Mouse (Mus musculus): Measurements from ENCODE around the gene Sipa1l1. TPM values are rescaled to one million over a fixed set of nuclear protein-coding genes. Genes with fewer than 3 reads are reported as not detected.
A peak's percentile ranks its signal among the peaks of the same experiment; 100 is the strongest.

Gene Sipa1l1
- polyA plus RNA-seq, 1 experiment = 50.5 TPM

GRCm38 (mm10) chr12:82148328-82148930 is 20.7 kb upstream of the Sipa1l1 start:
- WGBS = 31% methylated on average over 8 of the region's 8 CpGs

GRCm38 (mm10) chr12:82151019-82151418 is 18.1 kb upstream of the Sipa1l1 start:
- Histone ChIP-seq H3K4me1 (ENCODE audit: control insufficient read depth, insufficient read depth, low read length) (peaks cover 6% of the 10 kb centered on the region), H3K27ac (ENCODE audit: insufficient read depth, low read depth, low read length) (no peak overlapping the region), H3K4me3 (ENCODE audit: insufficient read depth, low read depth, low read length) (no peak overlapping the region)
- 77% methylated on average over 2 of the region's 2 CpGs for WGBS
- TF ChIP-seq CTCF (IDR thresholded peaks at IDR 0.05; ENCODE audit: insufficient read depth, low read depth, low read length) = no peak
- no peak for TF ChIP-seq POLR2A (IDR thresholded peaks at IDR 0.05; ENCODE audit: insufficient read depth, low read depth, low read length)

More at GRCm38 (mm10) chr12:82148328-82148930, 20.7 kb upstream of the Sipa1l1 start:
- H3K4me3 ChIP-seq (ENCODE audit: insufficient read depth, low read depth, low read length) = no peak overlapping the region
- no peak overlapping the region for H3K27ac ChIP-seq (ENCODE audit: insufficient read depth, low read depth, low read length)
- H3K4me1 ChIP-seq (ENCODE audit: control insufficient read depth, insufficient read depth, low read length) = peaks cover 8% of the 10 kb centered on the region
- TF ChIP-seq CTCF (IDR thresholded peaks at IDR 0.05; ENCODE audit: insufficient read depth, low read depth, low read length) (no peak), POLR2A (IDR thresholded peaks at IDR 0.05; ENCODE audit: insufficient read depth, low read depth, low read length) (no peak)

GRCm38 (mm10) chr12:82154527-82154926 is 14.6 kb upstream of the Sipa1l1 start:
- Histone ChIP-seq H3K27ac (ENCODE audit: insufficient read depth, low read depth, low read length) (no peak overlapping the region), H3K4me3 (ENCODE audit: insufficient read depth, low read depth, low read length) (no peak overlapping the region), H3K4me1 (ENCODE audit: control insufficient read depth, insufficient read depth, low read length) (no peaks in the 10 kb centered on the region)
- TF ChIP-seq POLR2A (IDR thresholded peaks at IDR 0.05; ENCODE audit: insufficient read depth, low read depth, low read length) = no peak
- TF ChIP-seq CTCF (IDR thresholded peaks at IDR 0.05; ENCODE audit: insufficient read depth, low read depth, low read length) = no peak
- 75% methylated on average over 4 of the region's 4 CpGs for WGBS

- WGBS = 85% methylated on average over 16 of the region's 16 CpGs
Observed at GRCm38 (mm10) chr12:82158516-82158915, 10.6 kb upstream of the Sipa1l1 start.

GRCm38 (mm10) chr12:82159372-82159771 is 9.7 kb upstream of the Sipa1l1 start:
- TF ChIP-seq CTCF (IDR thresholded peaks at IDR 0.05; ENCODE audit: insufficient read depth, low read depth, low read length) = no peak
- TF ChIP-seq POLR2A (IDR thresholded peaks at IDR 0.05; ENCODE audit: insufficient read depth, low read depth, low read length) = no peak

More at GRCm38 (mm10) chr12:82158516-82158915, 10.6 kb upstream of the Sipa1l1 start:
- Histone ChIP-seq H3K4me3 (ENCODE audit: insufficient read depth, low read depth, low read length) (no peak overlapping the region), H3K27ac (ENCODE audit: insufficient read depth, low read depth, low read length) (no peak overlapping the region), H3K4me1 (ENCODE audit: control insufficient read depth, insufficient read depth, low read length) (no peaks in the 10 kb centered on the region)
- no peak for TF ChIP-seq POLR2A (IDR thresholded peaks at IDR 0.05; ENCODE audit: insufficient read depth, low read depth, low read length)
- no peak for TF ChIP-seq CTCF (IDR thresholded peaks at IDR 0.05; ENCODE audit: insufficient read depth, low read depth, low read length)

DNA sequence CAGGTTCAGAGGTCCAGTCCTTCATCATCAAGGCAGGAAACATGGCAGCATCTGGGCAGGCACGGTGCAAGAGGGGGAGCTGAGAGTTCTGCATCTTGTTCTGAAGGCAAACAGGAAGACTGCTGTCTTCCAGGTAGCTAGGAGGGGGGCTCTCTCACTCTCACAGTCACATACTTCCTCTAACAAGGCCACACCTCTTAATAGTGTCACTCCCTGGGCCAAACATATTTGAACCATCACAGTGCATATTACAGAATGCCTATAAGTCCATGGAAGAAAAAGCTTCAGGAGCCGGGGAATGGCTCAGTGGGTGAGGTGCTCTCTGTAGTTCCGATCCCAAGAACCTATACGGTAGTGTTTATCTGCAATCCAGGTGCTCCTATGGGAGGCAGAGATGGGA is 3.5 kb upstream of the Sipa1l1 start:
- Histone ChIP-seq H3K4me1 (ENCODE audit: control insufficient read depth, insufficient read depth, low read length) (no peaks in the 10 kb centered on the region), H3K4me3 (ENCODE audit: insufficient read depth, low read depth, low read length) (no peak overlapping the region), H3K27ac (ENCODE audit: insufficient read depth, low read depth, low read length) (no peak overlapping the region)
- TF ChIP-seq CTCF (IDR thresholded peaks at IDR 0.05; ENCODE audit: insufficient read depth, low read depth, low read length) (no peak), POLR2A (IDR thresholded peaks at IDR 0.05; ENCODE audit: insufficient read depth, low read depth, low read length) (no peak)
- WGBS = 85% methylated on average over 4 of the region's 4 CpGs

More at GRCm38 (mm10) chr12:82159372-82159771, 9.7 kb upstream of the Sipa1l1 start:
- WGBS = 98% methylated on average over 3 of the region's 3 CpGs
- no peak overlapping the region for H3K4me3 ChIP-seq (ENCODE audit: insufficient read depth, low read depth, low read length)
- no peaks in the 10 kb centered on the region for H3K4me1 ChIP-seq (ENCODE audit: control insufficient read depth, insufficient read depth, low read length)
- no peak overlapping the region for H3K27ac ChIP-seq (ENCODE audit: insufficient read depth, low read depth, low read length)

DNA sequence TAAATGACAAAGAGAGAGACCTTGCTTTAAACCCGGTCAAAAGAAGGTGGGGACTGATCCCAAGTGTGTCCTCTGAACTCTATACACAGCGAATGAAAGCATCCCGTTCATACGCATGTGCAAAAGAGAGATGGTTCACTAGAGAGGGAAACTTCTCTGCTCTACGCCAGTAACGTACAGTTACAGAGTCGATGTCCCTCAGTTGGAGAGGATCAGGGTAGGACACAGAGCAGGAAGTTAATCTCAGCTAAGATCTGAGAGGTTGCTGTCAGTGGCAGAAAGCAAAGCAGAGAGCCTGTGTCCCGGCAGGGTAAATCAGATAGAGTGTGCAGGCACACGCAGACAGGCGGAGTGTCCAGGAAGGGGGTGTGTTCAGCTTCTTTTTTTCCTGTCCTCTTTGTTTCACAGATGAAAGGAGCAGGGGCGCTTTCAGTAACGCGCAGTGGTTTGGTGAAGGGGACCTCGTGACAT is 3.0 kb upstream of the Sipa1l1 start:
- WGBS = 36% methylated on average over 14 of the region's 14 CpGs
- H3K4me3 ChIP-seq (ENCODE audit: insufficient read depth, low read depth, low read length) = no peak overlapping the region

DNA sequence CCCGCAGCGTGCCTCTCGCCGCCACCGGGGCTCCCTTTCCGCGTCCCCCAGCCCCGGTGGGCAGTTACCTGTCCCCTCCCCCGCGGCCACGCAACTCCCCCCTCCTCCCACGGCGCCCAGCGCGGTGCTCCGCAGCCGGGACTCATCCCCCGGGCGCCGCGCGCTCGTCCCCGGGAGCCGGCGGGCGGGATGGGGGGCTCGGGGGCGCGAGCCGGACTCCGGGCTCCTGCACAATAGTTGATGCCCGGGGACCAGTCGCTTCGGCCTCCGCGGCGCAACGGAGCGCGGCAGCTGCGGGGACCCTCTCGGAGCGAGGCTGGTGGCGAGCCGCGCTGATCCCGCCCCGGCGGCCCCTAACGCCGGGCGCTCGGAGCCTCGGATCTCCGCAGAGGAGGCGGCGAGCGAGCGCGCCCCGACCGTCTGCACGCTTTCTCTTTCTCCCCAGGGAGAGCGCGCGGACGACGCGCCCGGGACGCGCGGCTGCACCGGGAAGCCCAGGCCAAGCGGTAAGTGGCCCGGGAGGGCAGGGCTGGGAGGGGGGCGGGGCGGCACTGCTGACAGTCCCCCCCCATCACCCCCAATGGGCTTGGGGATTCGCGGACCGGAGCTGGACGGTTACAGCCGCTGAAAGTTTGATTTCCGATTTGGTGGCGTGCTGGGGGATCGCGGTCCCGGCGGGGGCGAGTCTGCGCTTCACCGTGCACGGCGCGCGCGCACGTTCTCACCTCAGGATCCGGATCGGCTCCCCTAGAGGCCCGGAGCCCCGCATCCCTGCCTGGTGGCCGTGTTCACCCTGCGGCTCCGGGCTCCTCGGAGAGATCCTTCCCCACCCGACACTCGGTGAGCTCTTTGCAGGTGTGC is 681 bp downstream of the Sipa1l1 start:
- peaks cover 6% of the 10 kb centered on the region; the same call in 1 of the 2 replicates for H3K4me1 ChIP-seq (ENCODE audit: control insufficient read depth, insufficient read depth, low read length)
- peak overlapping the region; percentile 86 for H3K27ac ChIP-seq (ENCODE audit: insufficient read depth, low read depth, low read length)
- TF ChIP-seq CTCF (IDR thresholded peaks at IDR 0.05; ENCODE audit: insufficient read depth, low read depth, low read length) (no peak), POLR2A (IDR thresholded peaks at IDR 0.05; ENCODE audit: insufficient read depth, low read depth, low read length) (peak; percentile 42)
- peak overlapping the region; percentile 89 for H3K4me3 ChIP-seq (ENCODE audit: insufficient read depth, low read depth, low read length)
- 2% methylated on average over 94 of the region's 109 CpGs for WGBS

More for the DNA sequence above, 3.0 kb upstream of the Sipa1l1 start:
- no peak overlapping the region for H3K27ac ChIP-seq (ENCODE audit: insufficient read depth, low read depth, low read length)
- H3K4me1 ChIP-seq (ENCODE audit: control insufficient read depth, insufficient read depth, low read length) = no peaks in the 10 kb centered on the region
- TF ChIP-seq POLR2A (IDR thresholded peaks at IDR 0.05; ENCODE audit: insufficient read depth, low read depth, low read length) (no peak), CTCF (IDR thresholded peaks at IDR 0.05; ENCODE audit: insufficient read depth, low read depth, low read length) (no peak)
